Mouse (Mus musculus): Measurements from ENCODE around the gene Hephl1.

DNA sequence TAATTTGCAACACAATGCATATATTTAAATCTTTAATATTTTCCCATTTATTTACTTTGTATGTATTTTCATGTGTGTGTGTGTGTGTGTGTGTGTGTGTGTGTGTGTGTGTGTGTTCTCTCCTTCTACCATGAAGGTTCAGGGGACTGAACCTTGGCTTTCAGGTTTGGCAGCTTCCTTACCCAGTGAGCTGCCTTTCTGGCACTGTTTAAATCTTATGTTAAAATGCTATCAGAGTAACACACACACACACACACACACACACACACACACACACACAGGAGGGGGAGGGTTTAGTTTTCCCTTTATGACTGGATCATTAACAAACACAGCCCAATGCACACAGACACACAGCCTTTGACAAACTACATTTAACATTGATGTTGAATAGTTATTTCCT lies 74.7 kb downstream of the Hephl1 start:
- TF ChIP-seq MAZ (IDR thresholded peaks at IDR 0.05; ENCODE audit: low read depth, low read length) = no peak
- no peak for TF ChIP-seq EP300 (IDR thresholded peaks at IDR 0.05; ENCODE audit: low read depth in 1 of 2, low read length in 2 of 2)
- TF ChIP-seq NELFE (IDR thresholded peaks at IDR 0.05; ENCODE audit: low read depth, low read length) = no peak
- TF ChIP-seq ZMIZ1 (IDR thresholded peaks at IDR 0.05; ENCODE audit: low read depth, low read length) = no peak
- TF ChIP-seq POLR2AphosphoS2 (IDR thresholded peaks at IDR 0.05; ENCODE audit: low read length) = no peak
- no peak for TF ChIP-seq MYB (IDR thresholded peaks at IDR 0.05; ENCODE audit: low read depth, low read length)
- no peak for TF ChIP-seq BHLHE40 (IDR thresholded peaks at IDR 0.05; ENCODE audit: borderline replicate concordance, low read depth, low read length)
- no peak for TF ChIP-seq ZNF384 (IDR thresholded peaks at IDR 0.05; ENCODE audit: low read depth, low read length)

Measured in MEL (cell line).